Mouse (Mus musculus) hematopoietic stem cell, adult 5-6 weeks (primary cell): ENCODE measurements around the gene Nexn. TPM values are rescaled to one million over a fixed set of nuclear protein-coding genes. Genes with fewer than 3 reads are reported as not detected.
A peak's percentile ranks its signal among the peaks of the same experiment; 100 is the strongest.
"Not testable (repeated sequence)": the region's sequence is repeated elsewhere in the genome, so short reads cannot be mapped to it uniquely, and the experiment has no call there.

Experiments
- ATAC-seq, 2 experiments: fragments of 125-278 bp in 1 of 2; replicated peaks in 1 of 2; 2 replicates each; pipeline ENCODE4 v1.8.0; 2016 to 2017; ENCODE audit warnings: inconsistent platforms in 2 of 2, mild to moderate bottlenecking in 2 of 2, moderate number of reproducible peaks in 2 of 2, low read depth in 1 of 2, moderate TSS enrichment in 1 of 2; ENCODE audit not compliant: low FRiP score in 2 of 2, poor library complexity in 2 of 2, severe bottlenecking in 2 of 2, insufficient read depth in 1 of 2, low TSS enrichment in 1 of 2
- total RNA-seq: library from RNA; stranded (forward); fragments of 172-1452, 232-1000 nt; gene quantifications from 2 replicates; pipeline ENCODE4 v1.2.3, GENCODE M21; 2017

Nexn gene
- total RNA-seq: 1.5 and 2.3 TPM in 2 replicates

DNA sequence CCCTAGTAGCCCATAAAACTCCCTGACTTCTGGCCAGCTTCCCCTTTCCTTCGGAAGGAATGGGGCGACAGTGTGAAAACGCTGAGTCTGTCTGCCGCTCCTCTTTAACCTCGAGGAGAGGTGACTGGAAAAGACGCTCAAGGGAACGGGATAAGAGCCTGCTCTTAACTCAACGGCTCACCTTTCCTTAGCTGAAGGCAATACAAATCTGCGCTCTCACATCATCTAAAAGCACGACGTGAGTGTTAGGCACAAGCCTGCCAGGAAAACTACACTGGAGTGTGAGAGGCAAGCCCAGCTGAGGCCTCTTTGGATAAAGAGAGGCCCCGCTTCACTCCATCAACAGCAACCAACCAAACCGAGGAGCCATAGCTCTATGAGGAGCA is at the start of gene Nexn:
Nexn (minus strand) TSS at position 315 of the 386 bp plus-strand sequence.
- ATAC-seq: peak in 1 of 2 experiments; percentile 1; a peak in 1 of 4 replicates

DNA sequence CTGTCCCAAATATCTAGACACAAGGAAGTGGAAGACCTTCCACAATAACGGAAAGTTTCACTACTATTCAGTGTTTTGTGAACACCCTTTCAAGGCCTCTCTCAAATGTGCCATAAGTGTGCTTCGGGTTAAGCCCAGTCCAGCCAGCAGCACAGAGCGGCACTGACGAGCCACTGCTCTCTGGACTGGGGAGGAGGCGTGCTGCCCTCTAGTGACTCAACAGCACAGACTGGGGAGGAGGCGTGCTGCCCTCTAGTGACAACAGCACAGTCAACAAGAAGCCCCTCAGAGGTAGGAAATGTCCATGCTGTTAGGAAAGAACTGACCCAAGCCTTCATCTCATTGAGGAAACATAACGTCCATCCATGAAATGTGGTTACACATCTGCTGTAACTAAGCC is 49.5 kb upstream of the Nexn start:
- ATAC-seq: peak; percentile 98 to 100

DNA sequence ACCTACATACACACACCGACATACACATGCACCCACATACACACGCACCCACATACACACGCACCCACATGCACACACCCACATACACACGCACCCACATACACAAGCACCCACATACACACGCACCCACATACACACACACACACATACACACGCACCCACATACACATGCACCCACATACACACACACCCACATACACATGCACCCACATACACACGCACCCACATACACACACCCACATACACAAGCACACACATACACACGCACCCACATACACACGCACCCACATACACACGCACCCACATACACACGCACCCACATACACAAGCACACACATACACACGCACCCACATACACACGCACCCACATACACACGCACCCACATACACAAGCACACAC is 48.5 kb upstream of the Nexn start:
- ATAC-seq: not testable (repeated sequence)

DNA sequence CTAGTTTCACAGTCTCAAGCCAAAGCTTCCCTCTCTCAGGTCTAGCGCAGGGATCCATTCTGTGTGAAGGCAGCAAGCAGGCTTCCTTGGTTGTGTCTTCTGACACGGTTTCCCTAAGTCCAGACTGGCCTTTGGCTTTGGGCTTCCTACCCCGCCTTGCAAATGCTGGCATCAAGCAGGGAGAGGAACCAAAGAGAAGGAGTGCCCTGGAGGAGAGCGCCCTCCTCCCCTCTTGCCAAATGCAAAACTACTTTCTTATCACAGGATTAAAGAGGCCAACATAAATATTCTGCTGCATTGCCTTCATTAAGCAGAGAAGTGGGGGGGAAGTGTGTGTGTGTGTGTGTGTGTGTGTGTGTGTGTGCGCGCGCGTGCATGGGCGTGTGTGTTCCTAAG is 43.1 kb upstream of the Nexn start:
- ATAC-seq: no peak

DNA sequence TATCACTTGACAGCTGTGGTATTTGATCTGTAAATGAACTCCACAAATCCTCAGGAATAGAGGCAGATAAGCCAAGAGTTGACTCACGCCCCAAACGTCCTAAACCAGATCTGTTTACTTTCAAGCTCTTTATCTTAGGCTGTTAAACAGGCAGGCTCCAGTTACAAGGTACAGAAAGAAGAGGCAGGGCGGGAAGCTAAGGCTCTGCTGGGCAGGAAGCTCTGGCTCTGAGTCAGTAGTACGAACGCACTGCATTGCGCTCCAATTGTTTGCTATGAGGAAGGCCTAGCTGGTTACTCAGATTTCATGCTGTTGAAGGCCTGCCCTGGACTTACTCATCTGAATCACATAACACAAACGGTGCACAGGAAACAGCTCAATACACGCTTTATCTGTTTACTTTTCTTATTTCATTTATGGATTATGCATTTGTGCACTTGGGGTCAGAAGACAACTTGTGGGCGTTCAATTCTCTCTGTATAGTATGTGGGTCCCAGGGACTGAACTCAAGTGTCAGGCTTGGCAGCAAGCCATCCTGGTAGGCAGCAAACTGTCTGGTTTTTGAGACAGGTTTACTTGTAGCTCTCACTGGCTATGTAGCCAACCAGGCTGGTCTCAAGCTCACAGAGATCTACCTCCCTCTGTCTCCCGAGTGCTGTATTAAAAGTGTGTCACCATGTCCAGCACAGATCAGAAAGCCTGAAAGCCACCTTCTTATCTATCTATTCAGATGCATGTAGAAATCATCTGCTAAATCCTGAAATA is 42.5 kb upstream of the Nexn start:
- ATAC-seq: no peak

DNA sequence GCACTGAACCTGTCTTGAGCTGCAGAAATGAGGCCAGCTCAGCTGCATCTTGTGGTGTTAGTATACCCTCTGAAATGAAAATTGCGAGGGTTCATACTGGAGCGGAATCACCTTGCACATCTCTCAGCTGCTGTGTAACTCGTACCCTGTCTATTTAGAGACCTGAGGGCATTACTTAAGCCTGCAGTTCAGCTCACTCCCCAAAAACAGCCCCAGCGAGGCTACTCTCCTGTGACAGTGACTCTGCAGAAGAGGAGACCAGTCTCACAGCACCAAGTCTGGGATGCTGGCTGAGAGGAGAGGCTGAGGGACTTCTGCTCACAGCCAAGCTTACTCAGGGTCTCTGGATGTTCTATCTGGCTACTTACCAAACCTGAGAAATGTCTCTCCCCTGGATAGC is 39.8 kb upstream of the Nexn start:
- ATAC-seq: no peak

DNA sequence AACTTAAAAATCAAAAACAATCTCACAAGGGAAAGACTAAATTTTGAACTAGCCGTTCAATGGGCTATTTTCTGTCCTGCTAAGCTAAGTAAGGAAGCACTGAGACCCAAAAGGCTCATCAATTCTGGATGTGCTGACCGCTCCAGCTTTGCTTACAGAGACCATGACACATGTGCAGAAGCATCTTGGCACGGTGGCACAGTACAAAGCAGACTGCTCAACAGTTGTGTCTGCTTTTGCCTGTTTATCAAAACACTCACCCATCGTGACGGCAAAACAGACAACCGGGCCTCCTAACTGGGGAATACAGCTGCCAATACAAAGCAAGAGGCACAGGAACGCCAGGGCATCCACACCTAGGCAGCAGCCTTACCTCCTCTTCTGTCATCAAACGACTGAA is 38.9 kb upstream of the Nexn start:
- no peak for ATAC-seq

DNA sequence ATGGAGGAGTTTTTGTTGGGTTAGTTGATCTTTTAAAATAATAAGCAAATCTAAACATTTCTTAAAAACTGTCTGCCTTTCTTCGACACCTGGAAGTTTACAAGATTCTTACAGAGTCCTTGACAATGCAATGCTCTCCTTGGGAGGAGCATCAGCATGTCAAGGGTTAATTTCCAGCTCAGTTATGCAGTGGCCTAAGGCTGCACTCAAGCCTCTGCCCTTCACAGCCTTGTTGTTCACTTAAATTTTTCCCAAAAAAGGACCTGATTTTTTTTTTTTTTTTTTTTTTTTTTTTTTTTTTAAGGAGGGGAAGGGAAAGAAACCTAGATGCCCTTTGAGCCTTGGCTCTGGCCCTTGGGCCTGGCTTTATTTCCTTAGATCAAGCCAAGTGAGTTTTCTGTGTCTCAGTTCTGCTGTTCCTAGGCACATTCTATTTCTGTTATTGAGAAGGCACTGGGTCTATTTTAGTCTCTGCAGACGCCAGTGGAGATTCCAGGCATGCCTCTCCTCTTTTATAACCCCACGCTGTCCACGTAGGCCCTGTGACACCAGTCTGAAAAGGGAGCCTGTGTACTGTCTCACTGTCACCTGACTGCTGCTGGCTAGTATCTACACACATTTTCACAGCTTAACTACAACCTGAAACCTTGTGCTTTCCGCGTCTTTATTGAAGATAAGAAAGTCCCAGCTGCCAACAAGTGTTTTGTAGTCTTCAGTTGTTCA is 38.1 kb upstream of the Nexn start:
- no peak for ATAC-seq

DNA sequence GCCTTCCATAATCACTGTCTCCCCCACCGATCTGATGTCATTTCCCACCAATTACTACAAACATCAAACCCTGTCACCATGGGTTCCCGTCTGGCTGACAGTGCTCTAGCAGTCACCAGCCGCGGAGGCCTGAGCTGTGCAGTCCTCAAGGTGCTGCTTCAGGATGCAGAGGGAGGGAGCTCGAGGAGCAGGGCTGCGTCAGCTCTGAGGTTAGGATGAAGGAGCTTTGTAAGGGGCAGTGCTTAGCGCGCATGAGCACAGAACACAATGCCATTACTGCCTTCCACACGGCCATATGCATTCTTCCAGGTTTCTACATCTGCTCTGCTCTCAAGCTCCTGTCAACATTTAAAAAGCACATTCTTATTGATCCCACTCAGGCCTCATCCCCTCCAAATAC is 36.8 kb upstream of the Nexn start:
- no peak; a peak in 1 of 4 replicates for ATAC-seq

DNA sequence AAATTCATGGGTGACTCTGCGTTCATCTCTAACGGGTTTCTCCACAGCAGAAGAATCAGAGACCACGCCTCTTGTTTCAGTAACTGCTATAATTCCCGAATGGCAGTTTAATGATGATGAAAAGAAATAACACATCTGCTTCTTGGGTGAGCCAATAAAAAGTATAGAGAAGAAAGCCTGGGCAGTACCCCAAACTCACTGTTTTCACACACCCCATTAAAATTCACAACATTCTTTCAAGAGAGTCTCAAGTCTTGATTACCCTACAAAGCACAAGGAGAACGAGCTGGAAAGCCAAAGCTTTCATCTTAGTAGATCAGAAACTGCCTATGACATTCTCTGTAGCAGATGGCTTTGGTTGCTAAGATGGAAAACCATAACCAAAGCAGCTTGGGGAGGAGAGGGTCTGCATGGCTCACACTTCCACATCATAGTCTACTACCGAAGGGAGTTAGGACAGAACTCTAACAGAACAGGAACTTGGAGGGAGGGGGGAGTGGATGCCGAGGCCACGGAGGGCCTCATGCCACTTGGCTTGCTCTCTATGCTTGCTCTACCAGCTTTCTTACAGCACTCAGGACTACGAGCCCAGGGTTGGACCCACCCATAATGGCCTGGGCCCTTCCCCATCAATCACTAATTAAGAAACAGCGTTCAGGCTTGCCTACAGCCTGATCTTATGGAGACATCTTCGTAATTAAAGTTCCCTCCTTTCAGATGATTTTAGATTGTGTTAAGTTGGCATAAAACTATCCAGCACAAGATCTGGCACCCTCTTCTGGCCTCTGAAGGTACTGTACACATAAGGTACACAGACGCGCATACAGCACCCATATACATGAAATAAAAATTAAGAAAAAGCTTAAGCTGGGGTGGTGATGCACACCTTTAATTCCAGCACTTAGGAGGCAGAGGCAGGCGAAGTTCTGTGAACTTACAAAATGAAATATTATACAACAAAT is 34.5 kb upstream of the Nexn start:
- no peak for ATAC-seq

DNA sequence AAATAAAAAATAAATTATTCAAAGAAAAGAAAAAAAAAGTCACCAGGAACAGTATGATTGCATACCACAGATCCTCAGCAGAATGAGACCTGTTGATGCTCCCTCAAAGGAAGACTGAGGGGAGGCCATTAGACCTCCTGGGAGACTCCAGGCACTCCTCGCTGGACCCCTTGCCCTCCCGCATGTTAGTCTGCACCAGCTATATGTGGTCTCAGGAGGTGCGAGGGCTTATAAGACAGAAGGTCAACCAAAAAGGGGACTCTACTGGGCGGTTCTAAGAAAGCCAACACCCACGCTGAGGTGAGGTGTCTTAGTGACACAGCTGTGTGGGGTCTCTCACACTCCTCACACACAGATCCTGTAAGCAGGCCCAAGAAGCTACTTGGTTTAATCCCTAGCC is 29.7 kb upstream of the Nexn start:
- ATAC-seq: no peak

DNA sequence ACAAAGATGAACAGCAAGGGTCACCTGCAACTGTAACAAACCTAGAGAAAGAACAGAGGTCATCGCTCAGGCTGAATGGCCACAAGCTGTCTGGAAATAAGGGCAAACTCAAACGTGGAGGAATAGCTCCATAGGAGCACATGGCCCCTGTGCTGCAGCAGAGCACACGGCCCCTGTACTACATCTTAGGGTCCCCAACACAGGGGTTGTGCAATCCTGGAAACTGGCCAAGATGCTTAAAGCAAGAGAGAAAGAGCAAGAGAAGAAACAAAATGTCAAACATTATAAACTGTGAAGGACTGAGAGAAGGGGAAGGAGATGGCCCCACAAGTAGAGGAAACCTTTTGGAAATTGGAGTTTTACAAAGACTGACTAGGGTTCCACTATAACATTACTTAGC is 28.2 kb upstream of the Nexn start:
- no peak for ATAC-seq

DNA sequence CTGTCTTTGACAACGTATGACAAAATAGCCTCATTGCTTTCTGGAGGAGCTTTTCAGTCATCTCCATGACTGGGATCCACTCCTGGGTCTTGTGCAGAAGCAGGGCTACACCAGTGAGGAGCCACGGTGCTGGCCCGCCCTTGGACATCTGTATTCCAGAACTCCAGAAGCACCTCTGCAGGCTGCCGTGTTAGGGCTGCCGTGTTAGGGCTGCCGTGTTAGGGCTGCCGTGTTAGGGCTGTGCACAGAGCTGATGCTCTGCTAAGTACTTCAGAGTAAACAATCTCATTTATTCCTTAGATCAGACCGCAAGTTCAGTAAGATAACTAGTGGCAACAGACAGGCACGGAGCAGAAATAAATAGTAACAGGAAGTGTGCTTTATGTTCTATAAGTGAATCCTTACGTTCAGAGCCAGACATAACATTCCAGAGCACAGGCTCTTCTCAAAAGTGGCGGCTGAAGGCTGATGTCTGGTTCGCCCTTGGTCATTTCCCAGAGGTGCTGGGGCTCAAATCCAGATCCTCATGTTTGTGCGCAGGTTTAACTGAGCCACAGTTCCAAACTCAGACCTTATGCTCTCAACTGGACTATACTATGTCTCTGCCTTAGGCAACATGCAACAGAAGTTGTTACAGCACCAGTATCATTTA is 27.5 kb upstream of the Nexn start:
- ATAC-seq: 0 out of 4 replicates have a peak, but pooled peaks of 1 of the 2 experiments have one; percentile 37

DNA sequence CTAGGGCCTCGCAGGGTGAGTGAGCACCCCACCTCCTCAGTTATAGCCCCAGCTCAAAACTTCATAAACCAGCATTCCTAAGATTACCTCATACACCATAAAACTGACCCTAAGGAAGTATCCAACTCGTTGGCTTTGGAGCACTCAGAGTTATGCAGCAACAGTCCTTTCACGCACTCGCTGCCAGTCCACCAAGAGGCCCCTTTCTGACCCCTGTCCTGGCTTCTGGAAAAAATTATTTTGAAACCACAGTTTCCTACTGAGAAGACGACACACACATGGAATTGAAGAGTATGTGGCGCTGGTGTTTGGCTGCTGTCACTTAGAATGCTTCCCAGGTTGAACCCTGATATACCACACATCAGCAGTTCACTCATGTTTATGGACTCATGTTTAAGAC is 25.7 kb upstream of the Nexn start:
- no peak for ATAC-seq

DNA sequence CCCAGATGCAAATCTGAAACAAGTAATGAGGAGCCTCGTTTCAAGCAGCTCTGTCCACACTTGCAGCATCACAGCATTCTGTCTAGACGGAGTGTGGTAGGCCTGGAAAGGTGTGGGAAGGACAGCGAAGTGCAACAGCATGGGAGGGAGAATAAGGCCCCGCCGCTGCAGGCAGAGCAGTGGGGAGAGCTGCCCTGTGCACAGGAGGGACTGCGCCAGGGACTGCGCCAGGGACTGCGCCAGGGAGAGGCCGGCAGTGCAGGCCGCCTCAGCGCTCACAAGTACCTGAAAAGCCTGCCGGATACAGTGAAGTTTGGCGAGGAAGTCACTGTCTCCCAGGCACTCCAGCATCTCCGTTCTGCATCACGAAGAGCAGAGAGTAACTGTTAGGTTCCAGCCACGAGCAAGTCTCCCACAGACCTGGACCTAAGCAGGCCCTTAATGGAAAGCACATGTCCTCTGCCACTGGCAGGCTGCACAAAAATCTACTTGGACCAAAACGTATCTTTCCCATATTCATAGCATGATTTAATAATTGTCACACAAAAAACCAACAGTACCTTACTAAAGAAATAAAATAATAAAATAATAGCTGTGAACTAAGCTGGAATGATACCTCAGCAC is 24.1 kb upstream of the Nexn start:
- no peak for ATAC-seq

DNA sequence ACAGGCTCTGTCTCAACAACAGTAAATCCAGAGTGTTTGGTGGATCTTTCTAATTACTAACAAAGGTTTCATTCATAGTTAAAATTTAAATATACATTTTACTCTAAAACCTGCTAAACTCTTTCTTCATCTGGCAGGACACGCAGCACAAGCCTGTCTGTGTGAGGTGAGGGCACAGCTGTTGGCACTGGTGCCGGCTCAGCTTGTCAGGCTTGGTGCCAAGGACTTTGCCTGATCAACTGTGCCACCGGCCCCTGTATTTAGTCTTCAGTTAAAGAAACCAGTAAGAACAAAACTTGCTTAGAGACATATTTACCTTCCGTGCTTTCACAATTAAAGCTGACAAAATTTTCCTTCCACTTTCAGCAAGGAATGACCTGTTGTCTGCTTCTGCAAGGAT is 22.6 kb upstream of the Nexn start:
- no peak for ATAC-seq

DNA sequence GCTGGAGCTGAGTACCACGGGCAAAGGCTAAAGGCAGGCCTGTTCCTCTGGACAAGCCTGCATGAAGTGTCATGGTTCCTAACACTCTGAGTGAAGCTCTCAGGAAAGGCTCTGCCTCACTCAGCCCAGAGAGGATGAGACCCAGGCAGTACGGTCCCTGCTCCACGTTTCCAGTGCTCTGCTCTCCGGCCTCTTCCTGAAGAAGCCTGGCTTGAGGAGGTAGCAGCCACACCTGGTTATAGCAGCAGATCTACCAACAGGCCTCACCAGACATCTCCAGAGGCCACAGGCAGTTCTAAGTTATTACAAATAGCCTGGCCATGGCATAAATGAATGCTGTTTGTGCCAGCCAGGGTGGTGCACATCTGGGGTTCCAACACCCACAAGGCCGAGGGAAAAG is 22.1 kb upstream of the Nexn start:
- no peak for ATAC-seq
